Comparison of ENCODE assay signal across 7 mouse cellular contexts in genomic region chr13:55465184-55465583, GRCm38 (mm10). TPM values are rescaled to one million over a fixed set of nuclear protein-coding genes. Genes with fewer than 3 reads are reported as not detected.
DNase-seq lines count a peak whose midpoint lies in the region; ATAC-seq and TF ChIP-seq lines count a peak whose summit lies in the region.

No protein-coding gene starts in this region.

- H3K36me3 ChIP-seq in lung, embryonic 15.5 days = peaks cover 2% of the 10 kb centered on the region; the same call in 1 of the 2 replicates
- peaks cover 22% of the 10 kb centered on the region for H3K36me3 ChIP-seq in embryonic facial prominence, embryonic 12.5 days
- no peaks in the 10 kb centered on the region for H3K36me3 ChIP-seq in hindbrain, postnatal 0 days (ENCODE audit: insufficient read depth, low read length)
- H3K36me3 ChIP-seq in neural tube, embryonic 15.5 days = peaks cover 9% of the 10 kb centered on the region

- H3K9me3 ChIP-seq in lung, embryonic 15.5 days = no peaks in the 10 kb centered on the region
- no peaks in the 10 kb centered on the region for H3K9me3 ChIP-seq in embryonic facial prominence, embryonic 12.5 days
- H3K9me3 ChIP-seq in hindbrain, postnatal 0 days (ENCODE audit: low read length) = no peaks in the 10 kb centered on the region
- H3K9me3 ChIP-seq in neural tube, embryonic 15.5 days (replicated peaks) = no peaks in the 10 kb centered on the region

- peak overlapping the region; percentile 58; the same call in 1 of the 2 replicates for H3K4me3 ChIP-seq in lung, embryonic 15.5 days
- H3K4me3 ChIP-seq in embryonic facial prominence, embryonic 12.5 days = peak overlapping the region; percentile 68
- H3K4me3 ChIP-seq in hindbrain, postnatal 0 days (ENCODE audit: low read length) = peak overlapping the region; percentile 76
- peak overlapping the region; percentile 88 for H3K4me3 ChIP-seq in neural tube, embryonic 15.5 days (replicated peaks)

- no peak for ATAC-seq in lung, embryonic 15.5 days (ENCODE audit: borderline replicate concordance, extremely low read depth, low FRiP score, low TSS enrichment)
- ATAC-seq in embryonic facial prominence, embryonic 12.5 days (ENCODE audit: insufficient number of reproducible peaks, insufficient read depth, low FRiP score, low TSS enrichment) = no peak
- peak; percentile 28 for ATAC-seq in hindbrain, postnatal 0 days
- ATAC-seq in neural tube, embryonic 15.5 days (ENCODE audit: low FRiP score) = peak; percentile 19; the same call in 1 of the 2 replicates

- H3K4me2 ChIP-seq in lung, embryonic 15.5 days = peak overlapping the region; percentile 94
- peak overlapping the region; percentile 89 for H3K4me2 ChIP-seq in embryonic facial prominence, embryonic 12.5 days (replicated peaks)
- peak overlapping the region; percentile 63 for H3K4me2 ChIP-seq in hindbrain, postnatal 0 days (ENCODE audit: low read depth, low read length)
- peak overlapping the region; percentile 89 for H3K4me2 ChIP-seq in neural tube, embryonic 15.5 days

- TF ChIP-seq CTCF in hindbrain, postnatal 0 days (IDR thresholded peaks at IDR 0.05; ENCODE audit: low read depth) = no peak

- no peak overlapping the region for H3K9ac ChIP-seq in lung, embryonic 15.5 days
- H3K9ac ChIP-seq in embryonic facial prominence, embryonic 12.5 days = peak overlapping the region; percentile 84
- H3K9ac ChIP-seq in hindbrain, postnatal 0 days (replicated peaks; ENCODE audit: low read length) = peak overlapping the region; percentile 85; the same call in 1 of the 2 replicates
- peak overlapping the region; percentile 92 for H3K9ac ChIP-seq in neural tube, embryonic 15.5 days (replicated peaks)

- H3K27ac ChIP-seq in lung, embryonic 15.5 days = no peak overlapping the region
- peak overlapping the region; percentile 92; the same call in 1 of the 2 replicates for H3K27ac ChIP-seq in embryonic facial prominence, embryonic 12.5 days
- H3K27ac ChIP-seq in hindbrain, postnatal 0 days = peak overlapping the region; percentile 94
- peak overlapping the region; percentile 98 for H3K27ac ChIP-seq in neural tube, embryonic 15.5 days (replicated peaks)

- H3K27me3 ChIP-seq in lung, embryonic 15.5 days = peaks cover 8% of the 10 kb centered on the region; the same call in 1 of the 2 replicates
- no peaks in the 10 kb centered on the region; the same call in 1 of the 2 replicates for H3K27me3 ChIP-seq in embryonic facial prominence, embryonic 12.5 days
- H3K27me3 ChIP-seq in hindbrain, postnatal 0 days (ENCODE audit: insufficient read depth, low read length) = no peaks in the 10 kb centered on the region
- H3K27me3 ChIP-seq in neural tube, embryonic 15.5 days (replicated peaks) = no peaks in the 10 kb centered on the region

- peaks cover 19% of the 10 kb centered on the region for H3K4me1 ChIP-seq in lung, embryonic 15.5 days
- peaks cover 30% of the 10 kb centered on the region for H3K4me1 ChIP-seq in embryonic facial prominence, embryonic 12.5 days
- peaks cover 25% of the 10 kb centered on the region for H3K4me1 ChIP-seq in hindbrain, postnatal 0 days (ENCODE audit: insufficient read depth, low read length)
- H3K4me1 ChIP-seq in neural tube, embryonic 15.5 days = peaks cover 70% of the 10 kb centered on the region

- 23% methylated on average over 3 of the region's 3 CpGs for WGBS in lung, embryonic 15.5 days
- WGBS in embryonic facial prominence, embryonic 12.5 days = 22% methylated on average over 3 of the region's 3 CpGs
- 3% methylated on average over 3 of the region's 3 CpGs for WGBS in hindbrain, postnatal 0 days
- WGBS in neural tube, embryonic 15.5 days = 4% methylated on average over 3 of the region's 3 CpGs

- no peak for DNase-seq in lung, postnatal 25 days (ENCODE audit: low spot score)
- peak; percentile 54 for DNase-seq in hindbrain, postnatal 0 days (ENCODE audit: low spot score)
- DNase-seq in cerebellum, adult 11 months = no peak
- DNase-seq in urinary bladder, adult 18-20 months (ENCODE audit: low spot score in 2 of 2) = no peak

RNA-seq across cellular contexts. Expression of gene Prr7, which starts 1.1 kb away (rescaled TPM):
- polyA plus RNA-seq in lung, embryonic 15.5 days (2015; fragmentation: Nextera tagmentation; extraction: Ambion mirVana) = 0.29 and 0.39 TPM in 2 replicates
- 1.1 and 1.3 TPM in 2 replicates for polyA plus RNA-seq in embryonic facial prominence, embryonic 12.5 days (2016; fragmentation: Nextera tagmentation; extraction: Ambion mirVana)
- 106 and 119 TPM in 2 replicates for total RNA-seq in hindbrain, postnatal 0 days (2014; rRNA removed)
- polyA plus RNA-seq in hindbrain, postnatal 0 days (2015; fragmentation: Nextera tagmentation; extraction: Ambion mirVana) = 4.6 and 4.9 TPM in 2 replicates
- polyA plus RNA-seq in neural tube, embryonic 15.5 days (2015; fragmentation: Nextera tagmentation; extraction: Ambion mirVana) = 4.2 and 5.8 TPM in 2 replicates

RNA-seq across cellular contexts. Expression of gene Grk6, which starts 20.3 kb away (rescaled TPM):
- 45.1 and 45.7 TPM in 2 replicates for polyA plus RNA-seq in lung, embryonic 15.5 days (2015; fragmentation: Nextera tagmentation; extraction: Ambion mirVana)
- polyA plus RNA-seq in embryonic facial prominence, embryonic 12.5 days (2016; fragmentation: Nextera tagmentation; extraction: Ambion mirVana) = 68.3 and 73.0 TPM in 2 replicates
- 72.2 and 72.6 TPM in 2 replicates for total RNA-seq in hindbrain, postnatal 0 days (2014; rRNA removed)
- polyA plus RNA-seq in hindbrain, postnatal 0 days (2015; fragmentation: Nextera tagmentation; extraction: Ambion mirVana) = 34.7 and 35.5 TPM in 2 replicates
- polyA plus RNA-seq in neural tube, embryonic 15.5 days (2015; fragmentation: Nextera tagmentation; extraction: Ambion mirVana) = 34.2 and 38.4 TPM in 2 replicates

RNA-seq across cellular contexts. Expression of gene Dbn1, which starts 22.7 kb away (rescaled TPM):
- polyA plus RNA-seq in lung, embryonic 15.5 days (2015; fragmentation: Nextera tagmentation; extraction: Ambion mirVana) = 124 and 132 TPM in 2 replicates
- 383 and 387 TPM in 2 replicates for polyA plus RNA-seq in embryonic facial prominence, embryonic 12.5 days (2016; fragmentation: Nextera tagmentation; extraction: Ambion mirVana)
- total RNA-seq in hindbrain, postnatal 0 days (2014; rRNA removed) = 442 and 446 TPM in 2 replicates
- polyA plus RNA-seq in hindbrain, postnatal 0 days (2015; fragmentation: Nextera tagmentation; extraction: Ambion mirVana) = 369 and 371 TPM in 2 replicates
- polyA plus RNA-seq in neural tube, embryonic 15.5 days (2015; fragmentation: Nextera tagmentation; extraction: Ambion mirVana) = 389 and 450 TPM in 2 replicates

RNA-seq across cellular contexts. Expression of gene F12, which starts 38.6 kb away (rescaled TPM):
- 0.10 and 0.65 TPM in 2 replicates for polyA plus RNA-seq in lung, embryonic 15.5 days (2015; fragmentation: Nextera tagmentation; extraction: Ambion mirVana)
- polyA plus RNA-seq in embryonic facial prominence, embryonic 12.5 days (2016; fragmentation: Nextera tagmentation; extraction: Ambion mirVana) = 0.08 and 0.11 TPM in 2 replicates
- total RNA-seq in hindbrain, postnatal 0 days (2014; rRNA removed) = not detected in 2 replicates
- polyA plus RNA-seq in hindbrain, postnatal 0 days (2015; fragmentation: Nextera tagmentation; extraction: Ambion mirVana) = 0.26 and 0.48 TPM in 2 replicates
- 0.18 and 0.47 TPM in 2 replicates for polyA plus RNA-seq in neural tube, embryonic 15.5 days (2015; fragmentation: Nextera tagmentation; extraction: Ambion mirVana)

RNA-seq across cellular contexts. Expression of gene Pdlim7, which starts 48.3 kb away (rescaled TPM):
- polyA plus RNA-seq in lung, embryonic 15.5 days (2015; fragmentation: Nextera tagmentation; extraction: Ambion mirVana) = 169 and 176 TPM in 2 replicates
- 172 and 182 TPM in 2 replicates for polyA plus RNA-seq in embryonic facial prominence, embryonic 12.5 days (2016; fragmentation: Nextera tagmentation; extraction: Ambion mirVana)
- 43.4 and 49.9 TPM in 2 replicates for total RNA-seq in hindbrain, postnatal 0 days (2014; rRNA removed)
- polyA plus RNA-seq in hindbrain, postnatal 0 days (2015; fragmentation: Nextera tagmentation; extraction: Ambion mirVana) = 133 TPM in 2 replicates
- 169 and 176 TPM in 2 replicates for polyA plus RNA-seq in neural tube, embryonic 15.5 days (2015; fragmentation: Nextera tagmentation; extraction: Ambion mirVana)

Comparison
In these comparisons a context has a peak if more than half of its experiments do, and no peak if none do; other contexts are left out.
1. ATAC-seq: peak in hindbrain, postnatal 0 days (single experiment) and neural tube, embryonic 15.5 days (single experiment); none in lung, embryonic 15.5 days (single experiment) and embryonic facial prominence, embryonic 12.5 days (single experiment).
2. Peak in every context shown above with its lines, with median percentiles within 50 percentile points of each other: H3K4me2 ChIP-seq and H3K4me3 ChIP-seq.